Mouse (Mus musculus) CH12.LX (cell line): ENCODE measurements around the gene Arhgap29.

Experiments
- CTCF ChIP-seq, 2 experiments: IDR thresholded peaks in 1 of 2; conservative IDR thresholded peaks in 1 of 2; 2 replicates each; pipeline ENCODE4 v1.5.1; 2011 to 2012; ENCODE audit warnings: low read depth in 2 of 2, low read length in 2 of 2, improper control_type of control experiment in 1 of 2, inconsistent platforms in 1 of 2, mild to moderate bottlenecking in 1 of 2, moderate library complexity in 1 of 2
- EP300 ChIP-seq: IDR thresholded peaks from 2 replicates; pipeline ENCODE4 v1.6.1; 2011; ENCODE audit warnings: low read length, improper control_type of control experiment
- ETS1 ChIP-seq: conservative IDR thresholded peaks from 2 replicates; pipeline ENCODE4 v1.6.1; 2012; ENCODE audit warnings: low read depth, mild to moderate bottlenecking, inconsistent platforms, low read length, improper control_type of control experiment, moderate library complexity
- HCFC1 ChIP-seq: IDR thresholded peaks from 2 replicates; pipeline ENCODE4 v1.6.1; 2012; ENCODE audit warnings: low read depth, mild to moderate bottlenecking, inconsistent platforms, low read length, improper control_type of control experiment
- MAFK ChIP-seq: IDR thresholded peaks from 2 replicates; pipeline ENCODE4 v1.6.1; 2011; ENCODE audit warnings: low read length, improper control_type of control experiment; ENCODE audit not compliant: insufficient replicate concordance
- MXI1 ChIP-seq: IDR thresholded peaks from 2 replicates; pipeline ENCODE4 v1.6.1; 2011; ENCODE audit warnings: mild to moderate bottlenecking, low read depth, low read length, improper control_type of control experiment
- MYC ChIP-seq: IDR thresholded peaks from 2 replicates; pipeline ENCODE4 v1.6.1; 2011; ENCODE audit warnings: low read depth, mild to moderate bottlenecking, improper control_type of control experiment, low read length
- NRF1 ChIP-seq: IDR thresholded peaks from 2 replicates; pipeline ENCODE4 v1.6.1; 2014; ENCODE audit warnings: low read depth, mild to moderate bottlenecking, inconsistent platforms, low read length, improper control_type of control experiment, moderate library complexity
- POLR2A ChIP-seq: IDR thresholded peaks from 2 replicates; pipeline ENCODE4 v1.6.1; 2011; ENCODE audit warnings: low read depth, mild to moderate bottlenecking, improper control_type of control experiment, low read length
- SMC3 ChIP-seq: IDR thresholded peaks from 2 replicates; pipeline ENCODE4 v1.6.1; 2011; ENCODE audit warnings: low read depth, low read length, improper control_type of control experiment
- ZC3H11A ChIP-seq: IDR thresholded peaks from 2 replicates; pipeline ENCODE4 v1.6.1; 2012; ENCODE audit warnings: low read depth, mild to moderate bottlenecking, inconsistent platforms, low read length, improper control_type of control experiment
- ZNF384 ChIP-seq: IDR thresholded peaks from 2 replicates; pipeline ENCODE4 v1.6.1; 2012; ENCODE audit warnings: low read depth, low read length, improper control_type of control experiment, inconsistent platforms

GRCm38 (mm10) chr3:121939658-121940057 lies 12.7 kb upstream of the Arhgap29 start:
- TF ChIP-seq MXI1 (no peak), POLR2A (no peak), SMC3 (no peak), ZNF384 (peak; percentile 72), NRF1 (no peak), CTCF (conservative IDR thresholded peaks at IDR 0.05 in 1 of 2, IDR thresholded peaks at IDR 0.05 in 1 of 2; ENCODE audit: low read depth in 2 of 2, low read length in 2 of 2) (0 out of 4 replicates have a peak, but pooled peaks of 1 of the 2 experiments have one; percentile 1), HCFC1 (no peak), ETS1 (no peak), EP300 (no peak), MYC (no peak), ZC3H11A (no peak), MAFK (peak; percentile 49; the same call in 1 of the 2 replicates)
